Mouse (Mus musculus): ENCODE measurements at regions not wholly inside any gene's neighbourhood (a gene's known extent, or its start where the extent isn't known, plus 50 kb on each side); places are given as distances from the start of the nearest gene placed in this dataset.

DNA sequence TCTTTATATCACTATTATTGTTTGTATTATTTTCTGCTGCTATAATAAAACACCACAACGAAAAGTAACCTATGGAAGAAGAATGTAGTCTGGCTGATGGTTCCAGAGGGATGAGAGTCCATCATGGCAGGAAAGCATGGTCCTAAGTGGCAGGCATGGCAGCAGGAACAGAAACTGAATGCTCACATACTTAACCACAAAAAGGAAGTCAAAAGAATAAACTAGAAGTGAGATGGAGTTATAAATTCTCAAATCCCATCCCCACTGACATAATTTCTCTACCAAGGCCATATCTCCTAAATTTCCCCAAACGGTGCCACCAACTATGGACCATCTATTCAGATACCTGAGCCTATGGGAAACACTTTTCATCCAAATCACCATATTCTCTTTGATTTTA is 408.7 kb upstream of the Cnksr2 start:
- no peak for DNase-seq (ENCODE audit: low read depth, low spot score)

DNA sequence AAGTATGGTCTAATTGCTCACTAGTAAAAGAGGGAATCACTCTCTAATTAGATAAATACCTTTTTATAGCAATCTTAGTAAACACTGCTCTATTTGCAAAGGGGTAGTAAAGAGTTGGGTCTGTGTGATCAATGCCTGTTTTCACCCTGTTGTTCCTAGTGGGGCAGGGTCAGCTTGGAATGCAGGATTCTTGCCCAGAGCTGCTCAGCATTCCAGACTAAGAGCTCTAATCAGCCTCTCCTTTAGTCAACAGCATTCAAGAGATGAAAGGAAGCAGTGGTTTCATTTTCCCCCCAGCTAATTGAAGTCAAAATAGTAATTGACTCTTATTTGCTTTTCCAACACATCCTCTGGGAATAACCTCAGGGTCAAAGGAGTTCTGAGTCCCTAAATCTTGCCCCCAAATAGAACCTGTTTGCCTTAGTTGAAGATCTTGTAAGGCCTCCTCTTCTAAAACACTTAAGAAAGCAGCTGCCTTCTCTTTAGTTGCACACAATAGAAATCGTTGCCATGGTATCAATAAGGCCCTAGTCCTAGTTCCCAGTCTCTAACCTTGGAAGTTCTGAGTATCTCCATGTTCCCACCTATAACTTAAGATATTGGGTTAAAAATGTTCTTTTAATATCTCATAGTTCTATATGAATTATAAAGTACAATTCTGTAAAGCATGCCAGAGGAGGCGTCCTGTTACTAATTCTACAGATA is 380.6 kb upstream of the Cnksr2 start:
- peak; percentile 7 for DNase-seq (ENCODE audit: low read depth, low spot score)

DNA sequence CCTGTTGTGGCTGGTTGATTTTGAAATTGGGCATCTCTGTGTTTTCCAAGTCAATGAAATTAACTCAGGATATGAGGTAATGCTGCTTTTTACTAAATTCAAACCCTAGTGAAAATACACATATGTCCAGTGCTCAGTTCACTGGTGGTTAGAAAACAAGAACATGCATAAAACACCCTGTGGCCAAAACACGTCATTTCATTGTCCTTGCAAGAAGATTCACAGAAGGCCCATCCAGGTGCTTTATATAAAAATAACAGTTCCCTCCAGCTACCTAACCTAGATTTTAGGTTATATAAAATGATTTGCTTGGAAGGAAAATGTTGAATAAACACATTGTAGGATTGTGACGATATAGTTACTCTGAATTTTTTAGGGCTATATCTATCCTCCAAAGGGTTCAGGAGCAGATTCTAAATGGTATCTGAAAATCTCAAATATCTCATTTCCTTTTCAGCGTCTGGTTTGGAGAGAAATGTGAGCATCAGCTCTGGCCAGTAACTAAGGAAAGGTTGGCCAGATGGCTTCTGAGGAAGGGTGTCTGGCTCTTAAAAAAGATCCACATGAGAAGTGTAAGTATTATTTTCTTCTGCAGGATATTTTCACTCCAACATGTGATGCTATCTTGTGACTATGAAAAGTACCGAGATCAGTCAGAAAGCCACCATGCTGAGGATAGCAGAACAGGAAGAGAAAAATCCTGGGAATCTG is 351.2 kb upstream of the Cnksr2 start:
- DNase-seq (ENCODE audit: low read depth, low spot score) = no peak

DNA sequence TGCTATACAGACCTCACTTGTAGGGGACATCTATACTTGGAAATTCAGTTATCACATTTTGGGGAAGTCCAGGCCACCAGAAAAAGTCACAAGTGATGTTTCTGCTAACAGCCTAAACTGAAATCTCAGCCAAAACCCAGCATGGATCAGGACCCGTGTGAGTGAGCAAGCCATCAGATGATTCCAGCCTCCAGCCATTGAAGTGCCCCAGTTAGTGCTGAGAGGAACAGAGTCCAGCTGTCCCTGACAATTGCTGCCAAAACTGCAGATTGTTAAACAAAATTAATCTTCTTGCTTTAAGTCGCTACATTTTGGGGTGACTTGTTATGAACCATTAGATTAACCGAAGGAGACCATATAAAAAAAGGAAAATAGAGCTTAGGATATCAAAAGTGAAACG is 332.7 kb upstream of the Cnksr2 start:
- DNase-seq (ENCODE audit: low read depth, low spot score) = no peak

DNA sequence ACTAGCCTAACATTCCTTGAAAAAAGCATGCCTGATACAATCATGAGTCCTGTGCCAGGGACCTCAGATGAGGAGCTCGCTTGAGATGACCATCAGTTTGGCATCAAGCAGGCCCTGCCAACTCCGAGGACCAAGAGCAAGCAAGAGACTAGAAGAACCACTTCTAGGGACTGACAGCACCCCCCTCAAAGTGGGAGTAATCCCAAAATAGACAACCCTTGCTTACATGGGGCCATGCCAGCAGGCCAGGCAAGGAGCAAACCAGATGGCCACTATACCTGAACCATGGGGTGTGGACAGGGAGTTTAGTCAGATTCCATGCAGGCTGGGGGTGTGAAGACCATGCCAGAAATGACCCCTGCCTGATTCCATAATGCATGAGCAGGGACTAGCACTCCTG is 330.1 kb upstream of the Cnksr2 start:
- no peak for DNase-seq (ENCODE audit: low read depth, low spot score)
